Mouse (Mus musculus): ENCODE measurements around the gene Ddah2. TPM values are rescaled to one million over a fixed set of nuclear protein-coding genes. Genes with fewer than 3 reads are reported as not detected.

The Ddah2 gene
- polyA plus RNA-seq (2011; ENCODE audit: insufficient read length, low read depth, missing spikeins) = 46.4 and 52.8 TPM in 2 replicates

GRCm38 (mm10) chr17:35058911-35059892 is at the start of gene Ddah2:
Ddah2 (plus strand) TSS chr17:35059035.
- H3K27ac ChIP-seq (ENCODE audit: insufficient read depth, low read length) = peak within 1 kb of the TSS; percentile 63
- peak within 1 kb of the TSS; percentile 66 for H3K4me3 ChIP-seq (ENCODE audit: insufficient read depth, low read length)
- H3K4me1 ChIP-seq (ENCODE audit: control insufficient read depth, insufficient read depth, low read length) = 0 out of 2 replicates have a peak, but pooled peaks cover 3% of the 10 kb centered on the region
- TF ChIP-seq CTCF (IDR thresholded peaks at IDR 0.05; ENCODE audit: borderline replicate concordance, insufficient read depth, low read length) (no peak), POLR2A (IDR thresholded peaks at IDR 0.05; ENCODE audit: low read depth, low read length) (peak; percentile 82)

GRCm38 (mm10) chr17:35009586-35009985 is 49.2 kb upstream of the Ddah2 start:
- Histone ChIP-seq H3K4me3 (ENCODE audit: insufficient read depth, low read length) (no peak overlapping the region), H3K4me1 (ENCODE audit: control insufficient read depth, insufficient read depth, low read length) (no peaks in the 10 kb centered on the region), H3K27ac (ENCODE audit: insufficient read depth, low read length) (no peak overlapping the region)
- TF ChIP-seq POLR2A (IDR thresholded peaks at IDR 0.05; ENCODE audit: low read depth, low read length) (no peak), CTCF (IDR thresholded peaks at IDR 0.05; ENCODE audit: borderline replicate concordance, insufficient read depth, low read length) (no peak)

- Histone ChIP-seq H3K27ac (ENCODE audit: insufficient read depth, low read length) (no peak overlapping the region), H3K4me1 (ENCODE audit: control insufficient read depth, insufficient read depth, low read length) (no peaks in the 10 kb centered on the region), H3K4me3 (ENCODE audit: insufficient read depth, low read length) (no peak overlapping the region)
- no peak for TF ChIP-seq POLR2A (IDR thresholded peaks at IDR 0.05; ENCODE audit: low read depth, low read length)
- no peak for TF ChIP-seq CTCF (IDR thresholded peaks at IDR 0.05; ENCODE audit: borderline replicate concordance, insufficient read depth, low read length)
These were observed 47.4 kb upstream of the Ddah2 start for GRCm38 (mm10) chr17:35011440-35011839.

DNA sequence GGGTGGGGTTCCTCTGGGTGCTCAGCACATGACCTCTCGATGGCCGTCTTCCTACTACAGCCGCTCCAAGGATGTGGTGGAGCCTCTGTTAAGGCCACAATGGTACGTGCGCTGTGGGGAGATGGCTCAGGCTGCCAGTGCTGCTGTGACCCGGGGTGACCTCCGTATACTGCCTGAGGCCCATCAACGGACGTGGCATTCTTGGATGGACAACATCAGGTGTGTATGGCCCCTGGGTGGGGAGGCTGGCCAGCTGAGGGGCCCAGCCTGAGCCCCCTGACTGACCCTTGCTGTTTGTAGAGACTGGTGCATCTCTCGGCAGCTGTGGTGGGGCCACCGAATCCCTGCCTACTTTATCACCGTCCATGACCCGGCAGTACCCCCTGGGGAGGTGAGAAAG is 46.4 kb upstream of the Ddah2 start:
- TF ChIP-seq POLR2A (IDR thresholded peaks at IDR 0.05; ENCODE audit: low read depth, low read length) (no peak), CTCF (IDR thresholded peaks at IDR 0.05; ENCODE audit: borderline replicate concordance, insufficient read depth, low read length) (no peak)
- Histone ChIP-seq H3K27ac (ENCODE audit: insufficient read depth, low read length) (no peak overlapping the region), H3K4me3 (ENCODE audit: insufficient read depth, low read length) (no peak overlapping the region), H3K4me1 (ENCODE audit: control insufficient read depth, insufficient read depth, low read length) (no peaks in the 10 kb centered on the region)

DNA sequence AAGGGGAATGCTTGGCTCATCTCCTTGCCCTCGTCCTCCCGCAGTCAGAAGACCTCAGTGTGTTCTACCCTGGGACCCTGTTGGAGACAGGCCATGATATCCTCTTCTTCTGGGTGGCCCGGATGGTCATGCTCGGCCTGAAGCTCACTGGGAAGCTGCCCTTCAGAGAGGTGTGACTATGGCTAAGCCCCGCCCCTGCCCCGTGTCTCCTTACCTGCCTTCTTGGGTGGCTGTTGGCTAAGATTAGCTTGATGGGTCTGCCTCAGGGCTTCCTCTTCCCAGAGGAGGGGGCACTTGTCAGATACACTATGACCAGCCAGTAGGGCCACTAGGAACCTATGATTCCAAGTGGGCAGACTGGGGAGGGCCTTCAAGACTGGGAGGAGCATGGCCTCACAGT is 45.6 kb upstream of the Ddah2 start:
- TF ChIP-seq POLR2A (IDR thresholded peaks at IDR 0.05; ENCODE audit: low read depth, low read length) = no peak
- no peak for TF ChIP-seq CTCF (IDR thresholded peaks at IDR 0.05; ENCODE audit: borderline replicate concordance, insufficient read depth, low read length)
- H3K4me1 ChIP-seq (ENCODE audit: control insufficient read depth, insufficient read depth, low read length) = no peaks in the 10 kb centered on the region
- H3K27ac ChIP-seq (ENCODE audit: insufficient read depth, low read length) = no peak overlapping the region
- H3K4me3 ChIP-seq (ENCODE audit: insufficient read depth, low read length) = no peak overlapping the region

DNA sequence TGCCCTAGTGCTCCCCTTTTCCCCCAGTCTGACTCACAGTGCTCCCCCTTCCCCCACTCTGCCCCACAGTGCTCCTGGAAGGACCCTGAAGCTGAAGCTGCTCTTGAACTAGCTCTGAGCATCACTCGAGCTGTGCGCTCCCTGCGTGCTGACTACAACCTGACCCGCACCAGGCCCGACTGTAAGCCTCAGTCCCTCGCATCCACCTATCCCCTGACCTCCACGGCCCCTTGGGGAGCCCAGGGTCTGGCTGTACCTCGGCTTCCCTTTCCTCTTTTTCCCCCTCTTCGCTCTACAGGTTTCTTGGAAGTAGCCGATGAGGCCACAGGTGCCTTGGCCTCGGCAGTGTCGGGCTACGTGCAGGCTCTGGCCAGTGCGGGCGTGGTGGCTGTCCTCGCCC is 43.5 kb upstream of the Ddah2 start:
- no peaks in the 10 kb centered on the region for H3K4me1 ChIP-seq (ENCODE audit: control insufficient read depth, insufficient read depth, low read length)
- H3K4me3 ChIP-seq (ENCODE audit: insufficient read depth, low read length) = no peak overlapping the region
- no peak for TF ChIP-seq POLR2A (IDR thresholded peaks at IDR 0.05; ENCODE audit: low read depth, low read length)
- TF ChIP-seq CTCF (IDR thresholded peaks at IDR 0.05; ENCODE audit: borderline replicate concordance, insufficient read depth, low read length) = no peak
- no peak overlapping the region for H3K27ac ChIP-seq (ENCODE audit: insufficient read depth, low read length)

DNA sequence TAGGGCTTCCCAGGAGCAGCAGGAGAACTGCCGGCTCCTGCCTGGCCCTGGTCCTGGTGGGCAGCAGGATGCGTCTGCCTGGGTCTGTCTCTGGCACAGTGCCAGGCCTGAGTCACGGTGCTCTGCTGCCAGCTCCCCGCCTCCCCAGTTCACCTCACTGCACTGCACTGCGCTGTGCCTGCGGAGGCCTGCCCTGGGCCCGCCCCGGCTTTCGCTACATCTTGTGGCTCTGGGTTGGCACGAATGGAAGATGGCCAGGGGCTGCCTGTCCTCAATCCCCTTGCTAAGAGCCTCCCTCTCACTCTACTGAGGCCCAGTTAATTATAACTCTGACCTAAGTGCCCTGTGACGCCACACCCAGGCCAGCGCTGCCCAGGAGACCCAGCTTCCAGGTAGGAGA is 42.5 kb upstream of the Ddah2 start, which contains the start of gene Vwa7:
Gene Vwa7 (plus strand): TSS at position 204 of the 400 bp plus-strand sequence.
- Histone ChIP-seq H3K27ac (ENCODE audit: insufficient read depth, low read length) (no peak within 1 kb of the TSS), H3K4me1 (ENCODE audit: control insufficient read depth, insufficient read depth, low read length) (no peaks in the 10 kb centered on the region), H3K4me3 (ENCODE audit: insufficient read depth, low read length) (no peak within 1 kb of the TSS)
- TF ChIP-seq CTCF (IDR thresholded peaks at IDR 0.05; ENCODE audit: borderline replicate concordance, insufficient read depth, low read length) = no peak
- TF ChIP-seq POLR2A (IDR thresholded peaks at IDR 0.05; ENCODE audit: low read depth, low read length) = no peak

DNA sequence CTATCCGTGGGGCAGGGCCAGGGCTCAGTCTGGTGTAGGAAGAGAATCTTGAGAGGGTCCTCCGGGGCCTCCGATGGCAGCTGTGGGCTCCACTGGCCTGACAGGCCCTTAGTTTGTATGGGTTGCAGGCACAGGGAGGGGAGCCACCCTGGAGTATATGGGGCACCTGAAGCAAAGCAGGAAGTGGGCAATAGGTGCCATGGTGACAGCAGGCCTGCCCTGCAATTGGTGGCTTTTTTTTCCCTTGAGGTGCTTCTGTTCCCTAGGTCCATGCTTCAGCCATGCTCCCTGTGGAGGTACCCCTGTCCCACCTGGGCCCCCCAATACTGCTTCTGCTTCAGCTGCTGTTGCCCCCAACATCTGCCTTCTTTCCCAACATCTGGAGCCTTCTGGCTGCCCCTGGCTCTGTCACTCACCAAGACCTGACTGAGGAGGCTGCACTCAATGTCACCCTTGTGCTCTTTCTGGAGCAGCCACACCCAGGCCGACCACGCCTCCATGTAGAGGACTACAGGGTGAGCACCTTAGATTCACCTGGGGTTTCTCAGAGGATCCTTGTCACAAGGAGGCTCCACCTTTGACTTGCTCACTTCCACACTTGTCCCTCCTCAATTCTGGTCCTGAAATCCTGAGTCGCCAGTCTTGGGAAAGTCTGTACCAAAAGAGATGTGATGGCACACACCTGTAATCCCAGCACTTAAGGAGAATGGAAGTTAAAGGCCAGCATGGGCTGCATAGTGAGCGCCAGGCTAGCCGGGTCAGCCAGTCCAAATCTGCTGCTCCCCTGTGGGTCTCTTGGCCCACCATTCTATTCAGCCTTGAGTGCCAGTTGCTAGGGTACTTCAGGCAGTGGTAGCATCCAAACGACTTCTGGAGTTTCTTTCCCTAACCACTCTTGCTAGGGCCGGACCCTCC is 41.8 kb upstream of the Ddah2 start:
- no peak overlapping the region for H3K27ac ChIP-seq (ENCODE audit: insufficient read depth, low read length)
- no peaks in the 10 kb centered on the region for H3K4me1 ChIP-seq (ENCODE audit: control insufficient read depth, insufficient read depth, low read length)
- H3K4me3 ChIP-seq (ENCODE audit: insufficient read depth, low read length) = no peak overlapping the region
- TF ChIP-seq CTCF (IDR thresholded peaks at IDR 0.05; ENCODE audit: borderline replicate concordance, insufficient read depth, low read length) (no peak), POLR2A (IDR thresholded peaks at IDR 0.05; ENCODE audit: low read depth, low read length) (no peak)

GRCm38 (mm10) chr17:35017706-35018030 is 41.2 kb upstream of the Ddah2 start:
- Histone ChIP-seq H3K4me3 (ENCODE audit: insufficient read depth, low read length) (no peak overlapping the region), H3K27ac (ENCODE audit: insufficient read depth, low read length) (no peak overlapping the region), H3K4me1 (ENCODE audit: control insufficient read depth, insufficient read depth, low read length) (no peaks in the 10 kb centered on the region)
- TF ChIP-seq POLR2A (IDR thresholded peaks at IDR 0.05; ENCODE audit: low read depth, low read length) = no peak
- TF ChIP-seq CTCF (IDR thresholded peaks at IDR 0.05; ENCODE audit: borderline replicate concordance, insufficient read depth, low read length) = no peak

Data from embryonic fibroblast, embryonic 13.5 days (primary cell).